Mouse (Mus musculus) liver, embryonic 12.5 days (tissue): ENCODE data around the gene Gm47995. TPM values are rescaled to one million over a fixed set of nuclear protein-coding genes. Genes with fewer than 3 reads are reported as not detected.

Experiments used
- ATAC-seq: fragments of 200-750 bp; cut with Nextera tagmentation; 2 replicates; pipeline ENCODE4 v1.8.0; 2017; ENCODE audit warnings: moderate number of reproducible peaks, mild to moderate bottlenecking, moderate library complexity
- H3K27ac ChIP-seq: fragments of 300-500 bp; sonication (generic); 2 replicates; pipeline ENCODE4 v1.5.1; 2016; ENCODE audit warnings: mild to moderate bottlenecking
- H3K27me3 ChIP-seq: fragments of 300-500 bp; sonication (generic); replicated peaks from 2 replicates; pipeline ENCODE4 v1.6.1; 2016; ENCODE audit warnings: mild to moderate bottlenecking, moderate library complexity
- H3K36me3 ChIP-seq: fragments of 300-500 bp; sonication (generic); 2 replicates; pipeline ENCODE4 v1.6.1; 2016; ENCODE audit warnings: mild to moderate bottlenecking, moderate library complexity
- H3K4me1 ChIP-seq: fragments of 300-500 bp; sonication (generic); 2 replicates; pipeline ENCODE4 v1.6.1; 2016
- H3K4me2 ChIP-seq: fragments of 300-500 bp; sonication (generic); 2 replicates; pipeline ENCODE4 v1.6.1; 2016; ENCODE audit warnings: mild to moderate bottlenecking, moderate library complexity
- H3K4me3 ChIP-seq: fragments of 300-500 bp; sonication (generic); 2 replicates; pipeline ENCODE4 v1.5.1; 2016; ENCODE audit warnings: mild to moderate bottlenecking, moderate library complexity
- H3K9ac ChIP-seq: fragments of 300-500 bp; sonication (generic); 2 replicates; pipeline ENCODE4 v1.6.1; 2016; ENCODE audit warnings: mild to moderate bottlenecking, moderate library complexity
- H3K9me3 ChIP-seq: fragments of 300-500 bp; sonication (generic); replicated peaks from 2 replicates; pipeline ENCODE4 v1.6.1; 2016; ENCODE audit warnings: mild to moderate bottlenecking, moderate library complexity
- WGBS: fragments of 180-500 bp; shearing (Covaris S2); methylation state at CpG from one replicate; pipeline ENCODE4 v1.1.7; 2016; ENCODE audit not compliant: insufficient replicate concordance; 5-methylcytosine and 5-hydroxymethylcytosine counted together
- polyA plus RNA-seq: library from polyadenylated mRNA; unstranded; fragments of >200 nt; fragmentation: Nextera tagmentation; extraction: Ambion mirVana; gene quantifications from 2 replicates; pipeline ENCODE4 v1.2.1, GENCODE M21; 2016

Gm47995 gene
- polyA plus RNA-seq, 1 experiment from 2014 or later: 0.85 TPM

GRCm38 (mm10) chr1:151236141-151236930 lies 38.1 kb downstream of the Gm47995 start:
- Histone ChIP-seq H3K4me1 (peaks cover 10% of the 10 kb centered on the region; the same call in 1 of the 2 replicates), H3K4me3 (no peak overlapping the region), H3K27ac (no peak overlapping the region), H3K27me3 (0 out of 2 replicates have a peak, but pooled peaks cover 2% of the 10 kb centered on the region), H3K9ac (no peak overlapping the region), H3K9me3 (no peaks in the 10 kb centered on the region), H3K36me3 (no peaks in the 10 kb centered on the region), H3K4me2 (no peak overlapping the region)
- ATAC-seq: no peak
- 60% methylated on average over 13 of the region's 13 CpGs for WGBS

- Histone ChIP-seq H3K27ac (no peak overlapping the region), H3K4me2 (no peak overlapping the region), H3K36me3 (no peaks in the 10 kb centered on the region), H3K4me1 (peaks cover 10% of the 10 kb centered on the region; the same call in 1 of the 2 replicates), H3K27me3 (0 out of 2 replicates have a peak, but pooled peaks cover 2% of the 10 kb centered on the region), H3K9ac (no peak overlapping the region), H3K4me3 (no peak overlapping the region), H3K9me3 (no peaks in the 10 kb centered on the region)
- ATAC-seq: no peak
- WGBS: 76% methylated on average over 3 of the region's 3 CpGs
These were observed 39.5 kb downstream of the Gm47995 start for GRCm38 (mm10) chr1:151237780-151238179.

- Histone ChIP-seq H3K4me2 (no peak overlapping the region), H3K36me3 (no peaks in the 10 kb centered on the region), H3K27me3 (0 out of 2 replicates have a peak, but pooled peaks cover 4% of the 10 kb centered on the region), H3K27ac (no peak overlapping the region), H3K9me3 (no peaks in the 10 kb centered on the region), H3K9ac (no peak overlapping the region), H3K4me3 (no peak overlapping the region), H3K4me1 (peaks cover 17% of the 10 kb centered on the region)
- ATAC-seq: no peak
- 73% methylated on average over 4 of the region's 4 CpGs for WGBS
These were observed 45.1 kb downstream of the Gm47995 start for GRCm38 (mm10) chr1:151243332-151243731.

- ATAC-seq: no peak
- no peaks in the 10 kb centered on the region for H3K36me3 ChIP-seq
- no peak overlapping the region for H3K27ac ChIP-seq
- H3K4me3 ChIP-seq: no peak overlapping the region
- H3K4me2 ChIP-seq: no peak overlapping the region
- H3K9ac ChIP-seq: no peak overlapping the region
- H3K4me1 ChIP-seq: peaks cover 13% of the 10 kb centered on the region; the same call in 1 of the 2 replicates
- 82% methylated on average over 5 of the region's 5 CpGs for WGBS
- H3K9me3 ChIP-seq: no peaks in the 10 kb centered on the region
- 0 out of 2 replicates have a peak, but pooled peaks cover 4% of the 10 kb centered on the region for H3K27me3 ChIP-seq
These were observed 45.8 kb downstream of the Gm47995 start for GRCm38 (mm10) chr1:151244013-151244412.

- 82% methylated on average over 4 of the region's 4 CpGs for WGBS
- Histone ChIP-seq H3K4me3 (no peak overlapping the region), H3K36me3 (no peaks in the 10 kb centered on the region), H3K27me3 (0 out of 2 replicates have a peak, but pooled peaks cover 4% of the 10 kb centered on the region), H3K4me1 (peaks cover 12% of the 10 kb centered on the region; the same call in 1 of the 2 replicates), H3K9me3 (no peaks in the 10 kb centered on the region), H3K9ac (no peak overlapping the region), H3K4me2 (no peak overlapping the region), H3K27ac (no peak overlapping the region)
- no peak for ATAC-seq
These were observed 46.5 kb downstream of the Gm47995 start for GRCm38 (mm10) chr1:151244761-151245160.

- Histone ChIP-seq H3K4me1 (peaks cover 12% of the 10 kb centered on the region; the same call in 1 of the 2 replicates), H3K27ac (no peak overlapping the region), H3K36me3 (no peaks in the 10 kb centered on the region), H3K4me3 (no peak overlapping the region), H3K27me3 (0 out of 2 replicates have a peak, but pooled peaks cover 4% of the 10 kb centered on the region), H3K4me2 (no peak overlapping the region), H3K9ac (no peak overlapping the region), H3K9me3 (no peaks in the 10 kb centered on the region)
- 70% methylated on average over 10 of the region's 10 CpGs for WGBS
- ATAC-seq: no peak
These were observed 46.9 kb downstream of the Gm47995 start for GRCm38 (mm10) chr1:151245165-151245564.

- Histone ChIP-seq H3K36me3 (no peaks in the 10 kb centered on the region), H3K4me1 (peaks cover 12% of the 10 kb centered on the region; the same call in 1 of the 2 replicates), H3K4me3 (no peak overlapping the region), H3K27ac (no peak overlapping the region), H3K4me2 (no peak overlapping the region), H3K27me3 (0 out of 2 replicates have a peak, but pooled peaks cover 9% of the 10 kb centered on the region), H3K9ac (no peak overlapping the region), H3K9me3 (no peaks in the 10 kb centered on the region)
- no peak for ATAC-seq
- WGBS: 71% methylated on average over 2 of the region's 2 CpGs
These were observed 47.6 kb downstream of the Gm47995 start for GRCm38 (mm10) chr1:151245846-151246245.

Other genes with a start within 250 kb of the Gm47995 start
- gene Hmcn1, start 205.0 kb upstream of the Gm47995 start, polyA plus RNA-seq: 4.8 and 5.3 TPM in 2 replicates
- gene Gm47985, start 15.9 kb upstream of the Gm47995 start, polyA plus RNA-seq: 3.7 and 4.1 TPM in 2 replicates
- 1.2 and 1.7 TPM in 2 replicates for gene Gm8947, start 6.1 kb upstream of the Gm47995 start, polyA plus RNA-seq
- 1.3 and 1.6 TPM in 2 replicates for gene 3110040M04Rik, start 5.7 kb downstream of the Gm47995 start, polyA plus RNA-seq
- gene Gm47996, start 11.7 kb downstream of the Gm47995 start, polyA plus RNA-seq: 0.35 and 0.83 TPM in 2 replicates
- gene Ivns1abp, start 146.0 kb downstream of the Gm47995 start, polyA plus RNA-seq: 140 and 141 TPM in 2 replicates
- 21.3 and 23.5 TPM in 2 replicates for gene Swt1, start 230.0 kb downstream of the Gm47995 start, polyA plus RNA-seq
- 29.7 and 31.6 TPM in 2 replicates for gene Trmt1l, start 230.1 kb downstream of the Gm47995 start, polyA plus RNA-seq